Mouse (Mus musculus) ZHBTc4 (cell line): Measurements from ENCODE around the gene Ang2.

ENCODE experiments used
- DNase-seq: peaks from one replicate; pipeline ENCODE4 v3.0.0-alpha.2; 2011; ENCODE audit warnings: low read depth, low spot score

Gene Ang2

GRCm38 (mm10) chr14:51152249-51152870 lies 46.6 kb downstream of the Ang2 start:
- DNase-seq = no peak

DNA sequence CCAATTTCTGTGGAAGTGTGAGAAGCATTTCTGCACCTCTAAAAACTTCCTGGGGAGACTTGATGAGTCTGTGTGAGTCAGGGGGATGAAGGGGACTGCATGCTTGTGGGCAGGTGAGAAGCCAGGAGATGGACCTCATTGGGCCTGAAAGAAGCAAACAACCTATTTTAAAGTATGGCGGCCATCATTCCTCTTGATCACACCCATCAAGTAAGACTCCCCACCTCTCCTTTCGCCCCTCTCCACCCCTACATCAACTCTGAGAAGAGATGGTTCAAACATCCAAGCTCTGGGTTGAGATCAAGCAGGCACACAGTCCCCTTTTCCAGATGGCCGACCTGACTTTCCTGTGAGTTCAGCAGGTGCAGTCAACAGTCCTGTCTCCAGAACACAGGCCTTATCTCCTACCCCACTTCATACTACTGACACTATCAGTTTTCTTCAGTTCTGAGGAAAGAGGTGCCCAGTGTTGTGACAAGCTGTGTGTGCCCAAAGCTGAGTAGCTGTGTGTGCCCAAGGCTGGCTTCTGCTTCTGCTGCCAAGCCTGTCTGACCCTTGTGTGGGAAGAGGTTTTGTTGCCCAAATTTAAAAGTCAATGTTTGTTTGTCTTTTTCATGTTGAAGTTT lies 48.6 kb downstream of the Ang2 start:
- no peak for DNase-seq

DNA sequence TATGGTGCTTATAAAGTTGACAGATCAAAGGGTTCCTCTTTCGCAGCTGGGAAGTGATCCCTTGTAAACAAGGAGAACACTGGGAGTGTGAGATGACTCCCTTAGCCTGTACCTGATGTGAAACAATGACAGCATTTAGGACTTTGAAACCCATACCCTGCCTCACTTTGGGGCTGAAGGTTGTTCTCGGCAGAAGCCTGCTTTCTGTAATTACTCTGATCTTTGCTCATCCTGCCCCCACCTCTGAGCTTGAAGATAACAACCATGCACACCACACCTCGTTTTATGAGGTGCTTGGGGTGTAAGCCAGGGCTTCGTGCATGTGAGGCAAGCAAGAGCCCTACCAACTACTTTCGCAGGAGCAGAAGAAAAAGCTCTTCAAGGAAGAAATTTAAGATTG lies 49.8 kb downstream of the Ang2 start:
- no peak for DNase-seq

GRCm38 (mm10) chr14:51148006-51148405 lies 50.9 kb downstream of the Ang2 start:
- no peak for DNase-seq

GRCm38 (mm10) chr14:51146685-51147084 lies 52.3 kb downstream of the Ang2 start, which contains the start of gene Rnase1:
Gene Rnase1 (minus strand): TSS chr14:51146785.
- DNase-seq = peak; percentile 22

GRCm38 (mm10) chr14:51145521-51145920 lies 53.4 kb downstream of the Ang2 start:
- DNase-seq = no peak
